Mouse (Mus musculus) hindbrain, embryonic 12.5 days (tissue): ENCODE data around the gene Clasp2. TPM values are rescaled to one million over a fixed set of nuclear protein-coding genes. Genes with fewer than 3 reads are reported as not detected.

Experiments used
- ATAC-seq: fragments of 200-750 bp; cut with Nextera tagmentation; 2 replicates; pipeline ENCODE4 v1.8.0; 2017; ENCODE audit warnings: moderate TSS enrichment; ENCODE audit not compliant: low FRiP score
- H3K27ac ChIP-seq: fragments of 300-500 bp; sonication (generic); 2 replicates; pipeline ENCODE4 v1.5.1; 2016; ENCODE audit warnings: mild to moderate bottlenecking
- H3K27me3 ChIP-seq: fragments of 300-500 bp; sonication (generic); 2 replicates; pipeline ENCODE4 v1.6.1; 2016; ENCODE audit warnings: mild to moderate bottlenecking
- H3K36me3 ChIP-seq: fragments of 300-500 bp; sonication (generic); 2 replicates; pipeline ENCODE4 v1.6.1; 2016; ENCODE audit warnings: mild to moderate bottlenecking
- H3K4me1 ChIP-seq: fragments of 300-500 bp; sonication (generic); 2 replicates; pipeline ENCODE4 v1.6.1; 2016
- H3K4me2 ChIP-seq: fragments of 300-500 bp; sonication (generic); replicated peaks from 2 replicates; pipeline ENCODE4 v1.6.1; 2016; ENCODE audit warnings: mild to moderate bottlenecking
- H3K4me3 ChIP-seq: fragments of 300-500 bp; sonication (generic); 2 replicates; pipeline ENCODE4 v1.5.1; 2016; ENCODE audit warnings: mild to moderate bottlenecking
- H3K9ac ChIP-seq: fragments of 300-500 bp; sonication (generic); 2 replicates; pipeline ENCODE4 v1.6.1; 2016; ENCODE audit warnings: mild to moderate bottlenecking, moderate library complexity
- H3K9me3 ChIP-seq: fragments of 300-500 bp; sonication (generic); replicated peaks from 2 replicates; pipeline ENCODE4 v1.6.1; 2016; ENCODE audit warnings: mild to moderate bottlenecking
- WGBS: fragments of 180-500 bp; shearing (Covaris S2); methylation state at CpG from one replicate; pipeline ENCODE4 v1.1.7; 2016; 5-methylcytosine and 5-hydroxymethylcytosine counted together
- polyA plus RNA-seq: library from polyadenylated mRNA; unstranded; fragments of >200 nt; fragmentation: Nextera tagmentation; extraction: Ambion mirVana; gene quantifications from 2 replicates; pipeline ENCODE4 v1.2.1, GENCODE M21; 2016

The Clasp2 gene
- polyA plus RNA-seq, 1 experiment from 2014 or later, result 84.5 TPM

- Histone ChIP-seq H3K4me2 (no peak overlapping the region), H3K9ac (no peak overlapping the region), H3K4me1 (no peaks in the 10 kb centered on the region), H3K27ac (no peak overlapping the region), H3K36me3 (peaks cover 25% of the 10 kb centered on the region), H3K27me3 (no peaks in the 10 kb centered on the region), H3K9me3 (no peaks in the 10 kb centered on the region), H3K4me3 (no peak overlapping the region)
- ATAC-seq, result no peak
- WGBS, result 96% methylated on average over 1 of the region's 1 CpGs
Observed at GRCm38 (mm10) chr9:113943372-113943771, 202.1 kb downstream of the Clasp2 start.

- Histone ChIP-seq H3K27me3 (no peaks in the 10 kb centered on the region), H3K9ac (no peak overlapping the region), H3K9me3 (no peaks in the 10 kb centered on the region), H3K4me1 (no peaks in the 10 kb centered on the region), H3K4me3 (no peak overlapping the region), H3K27ac (no peak overlapping the region), H3K36me3 (peaks cover 35% of the 10 kb centered on the region), H3K4me2 (no peak overlapping the region)
- ATAC-seq, result no peak
- 92% methylated on average over 1 of the region's 1 CpGs for WGBS
Observed at GRCm38 (mm10) chr9:113947216-113947615, 205.9 kb downstream of the Clasp2 start.

- H3K9ac ChIP-seq, result no peak overlapping the region
- no peak overlapping the region for H3K4me3 ChIP-seq
- H3K27me3 ChIP-seq, result no peaks in the 10 kb centered on the region
- no peak for ATAC-seq
- H3K27ac ChIP-seq, result no peak overlapping the region
- H3K9me3 ChIP-seq, result no peaks in the 10 kb centered on the region
- H3K36me3 ChIP-seq, result peaks cover 57% of the 10 kb centered on the region
- no peak overlapping the region for H3K4me2 ChIP-seq
- no peaks in the 10 kb centered on the region for H3K4me1 ChIP-seq
- WGBS, result 96% methylated on average over 4 of the region's 4 CpGs
Observed at GRCm38 (mm10) chr9:113957777-113958176, 216.5 kb downstream of the Clasp2 start.

- Histone ChIP-seq H3K9ac (no peak overlapping the region), H3K27me3 (no peaks in the 10 kb centered on the region), H3K4me3 (no peak overlapping the region), H3K36me3 (peaks cover 82% of the 10 kb centered on the region), H3K9me3 (no peaks in the 10 kb centered on the region), H3K4me2 (no peak overlapping the region), H3K27ac (no peak overlapping the region), H3K4me1 (no peaks in the 10 kb centered on the region)
- no peak for ATAC-seq
Observed at GRCm38 (mm10) chr9:113963718-113964117, 222.4 kb downstream of the Clasp2 start.

GRCm38 (mm10) chr9:113964415-113964814 lies 223.1 kb downstream of the Clasp2 start:
- WGBS, result 96% methylated on average over 8 of the region's 8 CpGs
- peaks cover 82% of the 10 kb centered on the region for H3K36me3 ChIP-seq

GRCm38 (mm10) chr9:113966838-113967237 lies 225.6 kb downstream of the Clasp2 start:
- no peak overlapping the region for H3K9ac ChIP-seq
- H3K4me1 ChIP-seq, result no peaks in the 10 kb centered on the region
- H3K27ac ChIP-seq, result no peak overlapping the region
- H3K27me3 ChIP-seq, result no peaks in the 10 kb centered on the region
- WGBS, result 94% methylated on average over 4 of the region's 4 CpGs
- no peak overlapping the region for H3K4me3 ChIP-seq
- H3K36me3 ChIP-seq, result peaks cover 87% of the 10 kb centered on the region
- H3K9me3 ChIP-seq, result no peaks in the 10 kb centered on the region
- H3K4me2 ChIP-seq, result no peak overlapping the region
- ATAC-seq, result no peak

More at GRCm38 (mm10) chr9:113964415-113964814, 223.1 kb downstream of the Clasp2 start:
- Histone ChIP-seq H3K27me3 (no peaks in the 10 kb centered on the region), H3K9me3 (no peaks in the 10 kb centered on the region), H3K4me1 (no peaks in the 10 kb centered on the region), H3K9ac (no peak overlapping the region), H3K27ac (no peak overlapping the region), H3K4me3 (no peak overlapping the region), H3K4me2 (no peak overlapping the region)
- no peak for ATAC-seq

- Histone ChIP-seq H3K4me1 (no peaks in the 10 kb centered on the region), H3K4me3 (no peak overlapping the region), H3K9me3 (no peaks in the 10 kb centered on the region), H3K4me2 (no peak overlapping the region), H3K27ac (no peak overlapping the region), H3K36me3 (peaks cover 81% of the 10 kb centered on the region), H3K27me3 (no peaks in the 10 kb centered on the region), H3K9ac (no peak overlapping the region)
- 92% methylated on average over 7 of the region's 7 CpGs for WGBS
- no peak for ATAC-seq
Observed at GRCm38 (mm10) chr9:113968967-113969366, 227.7 kb downstream of the Clasp2 start.

Other genes starting within 250 kb of the Clasp2 start
- 59.6 and 64.9 TPM in 2 replicates for gene Pdcd6ip, start 33.2 kb upstream of the Clasp2 start, polyA plus RNA-seq
- 47.9 and 53.4 TPM in 2 replicates for gene Ubp1, start 189.5 kb downstream of the Clasp2 start, polyA plus RNA-seq